Mouse (Mus musculus) limb, embryonic 14.5 days (tissue): ENCODE results near the gene Lamtor2. TPM values are rescaled to one million over a fixed set of nuclear protein-coding genes. Genes with fewer than 3 reads are reported as not detected.

Experiments
- ATAC-seq: fragments of 200-750 bp; cut with Nextera tagmentation; 2 replicates; pipeline ENCODE4 v1.8.0; 2017; ENCODE audit warnings: low read depth, moderate number of reproducible peaks, moderate TSS enrichment; ENCODE audit not compliant: low FRiP score
- DNase-seq: peaks from one replicate; pipeline ENCODE4 v3.0.0-alpha.2; 2015; ENCODE audit warnings: low spot score
- H3K27ac ChIP-seq: fragments of 300-500 bp; sonication (generic); replicated peaks from 2 replicates; pipeline ENCODE4 v1.5.1; 2014; ENCODE audit warnings: low read depth, mild to moderate bottlenecking, low read length, moderate library complexity, mixed read lengths
- H3K27me3 ChIP-seq: fragments of 300-500 bp; sonication (generic); 2 replicates; pipeline ENCODE4 v1.6.1; 2014; ENCODE audit warnings: low read length, mixed read lengths; ENCODE audit not compliant: control insufficient read depth, insufficient read depth
- H3K36me3 ChIP-seq: fragments of 300-500 bp; sonication (generic); 2 replicates; pipeline ENCODE4 v1.6.1; 2014; ENCODE audit warnings: mild to moderate bottlenecking, low read length, moderate library complexity, mixed read lengths; ENCODE audit not compliant: control insufficient read depth, insufficient read depth
- H3K4me1 ChIP-seq: fragments of 300-500 bp; sonication (generic); 2 replicates; pipeline ENCODE4 v1.6.1; 2014; ENCODE audit warnings: antibody characterized with exemption, low read length, mixed read lengths; ENCODE audit not compliant: control insufficient read depth, insufficient read depth
- H3K4me2 ChIP-seq: fragments of 300-500 bp; sonication (generic); replicated peaks from 2 replicates; pipeline ENCODE4 v1.6.1; 2014; ENCODE audit warnings: low read depth, mild to moderate bottlenecking, low read length, moderate library complexity; ENCODE audit not compliant: severe bottlenecking
- H3K4me3 ChIP-seq: fragments of 300-500 bp; sonication (generic); replicated peaks from 2 replicates; pipeline ENCODE4 v1.5.1; 2014; ENCODE audit warnings: low read length
- H3K9ac ChIP-seq: fragments of 300-500 bp; sonication (generic); 2 replicates; pipeline ENCODE4 v1.6.1; 2014; ENCODE audit warnings: mild to moderate bottlenecking, low read depth, low read length, moderate library complexity; ENCODE audit not compliant: severe bottlenecking
- H3K9me3 ChIP-seq: fragments of 300-500 bp; sonication (generic); 2 replicates; pipeline ENCODE4 v1.6.1; 2016; ENCODE audit warnings: low read length; ENCODE audit not compliant: control insufficient read depth
- POLR2A ChIP-seq: fragments of 200-500 bp; IDR thresholded peaks from 2 replicates; pipeline ENCODE4 v1.8.0; 2012; ENCODE audit warnings: inconsistent platforms, mild to moderate bottlenecking, moderate library complexity, borderline replicate concordance; ENCODE audit not compliant: insufficient read depth, insufficient read length; ENCODE audit errors: extremely low read depth
- WGBS: fragments of 180-500 bp; shearing (Covaris S2); extraction: QIAGEN DNeasy Blood & Tissue Kit; methylation state at CpG from one replicate; pipeline ENCODE4 v1.1.7; 2014; 5-methylcytosine and 5-hydroxymethylcytosine counted together
- polyA plus RNA-seq, 2 experiments: library from polyadenylated mRNA; depleted of rRNA in 1 of 2; stranded (reverse) in 1 of 2; unstranded in 1 of 2; fragments of >200 nt; fragmentation: Nextera tagmentation in 1 of 2; extraction: Ambion mirVana in 1 of 2; gene quantifications; 2 replicates each; pipeline versions ENCODE4 v1.2.1 to v1.2.3; 2012 to 2014

Gene Lamtor2
- polyA plus RNA-seq, 2 experiments: 100 to 117 TPM

DNA sequence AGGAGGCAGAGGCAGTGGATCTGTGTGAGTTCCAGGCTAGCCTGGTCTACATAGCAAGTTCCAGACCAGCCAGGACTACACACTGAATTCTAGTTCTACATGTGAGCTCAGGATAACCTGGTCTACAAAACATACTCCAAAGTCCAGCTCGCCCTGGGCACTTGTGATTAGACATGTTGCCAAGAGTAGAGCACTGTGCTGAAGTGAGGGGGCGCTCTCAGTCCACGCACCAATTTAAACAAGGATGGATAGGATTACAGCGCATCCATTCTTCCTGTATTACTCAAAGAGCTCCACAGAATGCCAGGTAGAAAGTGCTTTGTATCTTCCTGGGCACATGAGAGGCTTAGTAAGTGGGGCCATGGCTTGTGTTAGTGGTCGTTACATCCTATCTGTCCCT lies 8.4 kb downstream of the Lamtor2 start:
- peaks cover 19% of the 10 kb centered on the region for H3K36me3 ChIP-seq
- no peaks in the 10 kb centered on the region for H3K27me3 ChIP-seq
- TF ChIP-seq POLR2A: no peak
- no peak overlapping the region for H3K4me3 ChIP-seq
- H3K9ac ChIP-seq: no peak overlapping the region
- ATAC-seq: no peak
- no peak overlapping the region for H3K4me2 ChIP-seq
- no peak for DNase-seq
- H3K4me1 ChIP-seq: no peaks in the 10 kb centered on the region
- no peaks in the 10 kb centered on the region for H3K9me3 ChIP-seq
- H3K27ac ChIP-seq: no peak overlapping the region
- 41% methylated on average over 5 of the region's 5 CpGs for WGBS

DNA sequence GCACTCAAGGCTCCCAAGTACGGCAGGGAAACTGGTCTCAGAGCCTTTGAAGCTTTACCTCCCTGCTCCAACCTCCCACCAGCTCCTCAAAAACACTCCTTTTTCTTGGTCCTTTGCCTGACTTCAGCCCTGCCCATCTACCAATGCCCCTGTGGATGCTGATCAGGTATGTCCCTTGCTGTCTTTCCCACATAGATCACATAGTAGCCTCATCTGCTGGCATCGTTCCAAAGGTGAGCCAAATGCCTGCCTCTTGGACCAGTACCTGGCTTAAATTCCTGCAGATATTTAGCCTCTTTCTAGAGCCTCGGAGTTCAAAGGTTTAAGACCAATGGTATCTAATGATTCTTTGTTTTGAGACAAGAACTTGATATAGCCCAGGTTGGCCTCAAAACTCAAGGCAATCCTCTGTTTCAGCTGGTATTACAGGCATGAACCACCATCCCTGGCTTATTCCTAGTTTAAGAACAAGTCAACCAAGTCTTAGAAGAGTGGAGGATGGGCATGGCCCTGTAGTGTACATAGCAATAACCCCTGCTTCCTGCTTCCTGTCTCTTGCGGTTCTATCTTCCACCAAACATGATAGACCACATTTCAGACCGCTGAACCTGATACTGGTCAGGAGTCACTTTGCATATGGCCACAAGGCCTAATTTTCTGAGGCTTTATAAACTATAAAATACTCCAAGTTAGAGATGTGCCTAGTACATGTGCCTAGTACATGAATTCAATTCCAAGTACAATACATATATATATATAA lies 9.0 kb downstream of the Lamtor2 start:
- Histone ChIP-seq H3K9me3 (no peaks in the 10 kb centered on the region), H3K9ac (no peak overlapping the region), H3K4me3 (no peak overlapping the region), H3K27me3 (no peaks in the 10 kb centered on the region), H3K4me1 (no peaks in the 10 kb centered on the region), H3K36me3 (peaks cover 23% of the 10 kb centered on the region), H3K4me2 (no peak overlapping the region), H3K27ac (no peak overlapping the region)
- no peak for TF ChIP-seq POLR2A
- DNase-seq (no peak), ATAC-seq (no peak)
- 64% methylated on average over 5 of the region's 5 CpGs for WGBS

DNA sequence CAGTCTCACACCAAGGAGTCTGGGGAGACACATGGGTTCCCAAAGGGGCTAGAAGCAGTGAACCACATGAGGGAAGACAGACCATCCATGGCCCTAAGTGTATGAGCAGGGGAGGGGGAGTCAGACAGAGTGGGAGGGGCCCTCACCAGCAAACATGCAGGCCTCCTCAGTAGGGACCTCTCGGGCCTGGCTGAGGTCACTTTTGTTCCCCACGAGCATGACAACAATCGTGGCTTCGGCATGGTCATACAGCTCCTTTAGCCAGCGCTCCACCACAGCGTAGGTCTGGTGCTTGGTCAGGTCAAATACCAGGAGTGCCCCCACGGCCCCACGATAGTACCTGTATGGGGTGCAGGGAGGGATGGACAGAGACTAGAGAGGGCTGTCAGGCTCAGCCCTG lies 9.7 kb downstream of the Lamtor2 start:
- no peak for TF ChIP-seq POLR2A
- no peak for ATAC-seq

DNA sequence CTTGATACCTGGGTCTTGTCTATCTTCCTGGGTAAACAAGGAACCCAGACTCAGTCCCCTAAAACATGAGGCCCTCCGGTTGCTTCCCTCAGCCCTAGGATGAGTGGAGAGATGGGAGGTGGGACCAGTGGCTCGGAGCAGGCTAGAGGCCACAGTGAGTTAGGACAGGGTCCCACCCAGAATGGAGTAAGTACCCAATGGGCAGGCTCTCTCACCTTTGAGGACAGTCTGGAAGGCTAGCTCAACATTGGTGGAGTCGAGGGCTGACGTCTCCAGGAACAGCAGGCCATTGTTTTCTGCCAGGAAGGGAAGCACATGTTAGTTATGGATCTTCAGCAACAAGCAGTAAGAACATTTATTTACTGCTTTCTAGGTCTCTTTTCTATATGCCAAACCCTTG lies 10.4 kb downstream of the Lamtor2 start:
- Histone ChIP-seq H3K9me3 (no peaks in the 10 kb centered on the region), H3K9ac (no peak overlapping the region; the same call in 1 of the 2 replicates), H3K36me3 (peaks cover 37% of the 10 kb centered on the region), H3K4me2 (no peak overlapping the region), H3K27me3 (no peaks in the 10 kb centered on the region), H3K4me1 (peaks cover 8% of the 10 kb centered on the region; the same call in 1 of the 2 replicates), H3K4me3 (no peak overlapping the region), H3K27ac (no peak overlapping the region)
- WGBS: 61% methylated on average over 4 of the region's 4 CpGs
- no peak for TF ChIP-seq POLR2A
- no peak for ATAC-seq
- no peak for DNase-seq

More for the DNA sequence above, 9.7 kb downstream of the Lamtor2 start:
- H3K4me2 ChIP-seq: no peak overlapping the region
- no peak for DNase-seq
- 76% methylated on average over 8 of the region's 8 CpGs for WGBS
- no peaks in the 10 kb centered on the region for H3K27me3 ChIP-seq
- H3K27ac ChIP-seq: no peak overlapping the region
- H3K4me1 ChIP-seq: 0 out of 2 replicates have a peak, but pooled peaks cover 2% of the 10 kb centered on the region
- H3K9me3 ChIP-seq: no peaks in the 10 kb centered on the region
- no peak overlapping the region for H3K9ac ChIP-seq
- H3K36me3 ChIP-seq: peaks cover 30% of the 10 kb centered on the region
- H3K4me3 ChIP-seq: no peak overlapping the region

- Histone ChIP-seq H3K4me1 (peaks cover 15% of the 10 kb centered on the region), H3K27ac (no peak overlapping the region; the same call in 1 of the 2 replicates)
- ATAC-seq: no peak
Observed at GRCm38 (mm10) chr3:88541622-88542401, 11.1 kb downstream of the Lamtor2 start.

More at GRCm38 (mm10) chr3:88541622-88542401, 11.1 kb downstream of the Lamtor2 start:
- 64% methylated on average over 7 of the region's 7 CpGs for WGBS
- DNase-seq: no peak
- no peak overlapping the region for H3K4me2 ChIP-seq
- no peaks in the 10 kb centered on the region for H3K9me3 ChIP-seq
- no peak for TF ChIP-seq POLR2A
- H3K36me3 ChIP-seq: peaks cover 44% of the 10 kb centered on the region
- H3K9ac ChIP-seq: no peak overlapping the region
- no peaks in the 10 kb centered on the region for H3K27me3 ChIP-seq
- no peak overlapping the region for H3K4me3 ChIP-seq
